ENCODE assay signal across 8 mouse cellular contexts in genomic region chr10:114800331-114801304, GRCm38 (mm10). TPM values are rescaled to one million over a fixed set of nuclear protein-coding genes. Genes with fewer than 3 reads are reported as not detected.
DNase-seq lines count a peak whose midpoint lies in the region; ATAC-seq and TF ChIP-seq lines count a peak whose summit lies in the region.

No protein-coding gene starts in this region.

- intact Hi-C loops in left cerebral cortex, adult 2 months (cut with DNase I): loop anchor here (5.0 to 10.0 kb wide), 5 partner anchors 72 to 1776 kb away; no protein-coding TSS in a partner anchor

- DNase-seq in left cerebral cortex, adult 2 months (ENCODE audit: extremely low spot score in 1 of 2, low spot score in 2 of 2): peak; percentile 18 to 22
- DNase-seq in left cerebral cortex, adult 8-10 months (ENCODE audit: low spot score in 2 of 2): no peak
- DNase-seq in cerebellum, adult 9-11 months: peak; percentile 73
- DNase-seq in stomach, postnatal 0 days (ENCODE audit: low spot score): no peak
- no peak for DNase-seq in lung, adult 2 months

- H3K9ac ChIP-seq in forebrain, embryonic 15.5 days (replicated peaks): peak overlapping the region; percentile 56
- no peak overlapping the region for H3K9ac ChIP-seq in liver, embryonic 16.5 days (ENCODE audit: low read depth, low read length)
- H3K9ac ChIP-seq in stomach, postnatal 0 days (ENCODE audit: low read length): no peak overlapping the region

- no peak for TF ChIP-seq EP300 in stomach, postnatal 0 days (optimal IDR thresholded peaks at IDR 0.05)

- H3K4me2 ChIP-seq in forebrain, embryonic 15.5 days (replicated peaks): peak overlapping the region; percentile 98
- H3K4me2 ChIP-seq in liver, embryonic 16.5 days (ENCODE audit: low read depth, low read length): peak overlapping the region; percentile 30; the same call in 1 of the 2 replicates
- peak overlapping the region; percentile 79 for H3K4me2 ChIP-seq in stomach, postnatal 0 days (replicated peaks; ENCODE audit: low read depth)

- peak overlapping the region; percentile 73 for H3K4me3 ChIP-seq in left cerebral cortex, adult 2 months
- H3K4me3 ChIP-seq in forebrain, embryonic 15.5 days: peak overlapping the region; percentile 78
- H3K4me3 ChIP-seq in liver, embryonic 16.5 days (ENCODE audit: low read depth, low read length): no peak overlapping the region
- H3K4me3 ChIP-seq in stomach, postnatal 0 days (ENCODE audit: low read depth, low read length): peak overlapping the region; percentile 51
- H3K4me3 ChIP-seq in lung, adult 2 months (replicated peaks; ENCODE audit: extremely low read depth, low read depth, low read length): no peak overlapping the region

- H3K27me3 ChIP-seq in forebrain, embryonic 15.5 days: peaks cover 22% of the 10 kb centered on the region; the same call in 1 of the 2 replicates
- peaks cover 30% of the 10 kb centered on the region for H3K27me3 ChIP-seq in liver, embryonic 16.5 days (ENCODE audit: control insufficient read depth, insufficient read depth, low read depth, low read length)
- H3K27me3 ChIP-seq in stomach, postnatal 0 days (ENCODE audit: control insufficient read depth, insufficient read depth, low read length): peaks cover 14% of the 10 kb centered on the region; the same call in 1 of the 2 replicates

- TF ChIP-seq CTCF in left cerebral cortex, adult 2 months (IDR thresholded peaks at IDR 0.05): no peak
- TF ChIP-seq CTCF in stomach, postnatal 0 days (IDR thresholded peaks at IDR 0.05; ENCODE audit: low read depth): no peak
- no peak for TF ChIP-seq CTCF in lung, adult 2 months (IDR thresholded peaks at IDR 0.05; ENCODE audit: insufficient read depth, low read length)

- no peak for TF ChIP-seq POLR2A in lung, adult 2 months (IDR thresholded peaks at IDR 0.05; ENCODE audit: borderline replicate concordance, extremely low read depth, low read depth, low read length)

- peak; percentile 30 for ATAC-seq in forebrain, embryonic 15.5 days (replicated peaks)
- no peak for ATAC-seq in liver, embryonic 16.5 days (ENCODE audit: low read depth)
- ATAC-seq in stomach, postnatal 0 days (ENCODE audit: low FRiP score, low TSS enrichment): peak; percentile 53; the same call in 1 of the 2 replicates
- ATAC-seq in megakaryocyte progenitor cell, adult 5-6 weeks (replicated peaks; ENCODE audit: poor library complexity): no peak

- no peaks in the 10 kb centered on the region for H3K9me3 ChIP-seq in forebrain, embryonic 15.5 days
- no peaks in the 10 kb centered on the region for H3K9me3 ChIP-seq in liver, embryonic 16.5 days (replicated peaks; ENCODE audit: control insufficient read depth, low read length)
- no peaks in the 10 kb centered on the region for H3K9me3 ChIP-seq in stomach, postnatal 0 days (ENCODE audit: control insufficient read depth, low read length)

- no peaks in the 10 kb centered on the region for H3K36me3 ChIP-seq in forebrain, embryonic 15.5 days
- H3K36me3 ChIP-seq in liver, embryonic 16.5 days (ENCODE audit: control insufficient read depth, insufficient read depth): no peaks in the 10 kb centered on the region
- no peaks in the 10 kb centered on the region for H3K36me3 ChIP-seq in stomach, postnatal 0 days (ENCODE audit: control insufficient read depth, insufficient read depth, low read length)

- 7% methylated on average over 75 of the region's 75 CpGs for WGBS in forebrain, embryonic 15.5 days
- WGBS in liver, embryonic 16.5 days (ENCODE audit: insufficient replicate concordance): 10% methylated on average over 71 of the region's 75 CpGs
- WGBS in stomach, postnatal 0 days: 8% methylated on average over 75 of the region's 75 CpGs
- 6% methylated on average over 75 of the region's 75 CpGs for WGBS in lung, adult 2 months

- H3K4me1 ChIP-seq in forebrain, embryonic 15.5 days: peaks cover 27% of the 10 kb centered on the region
- no peaks in the 10 kb centered on the region for H3K4me1 ChIP-seq in liver, embryonic 16.5 days (ENCODE audit: control insufficient read depth, low read depth, low read length)
- no peaks in the 10 kb centered on the region for H3K4me1 ChIP-seq in stomach, postnatal 0 days (replicated peaks; ENCODE audit: control insufficient read depth, insufficient read depth)
- H3K4me1 ChIP-seq in lung, adult 2 months (ENCODE audit: control insufficient read depth, insufficient read depth, low read length): no peaks in the 10 kb centered on the region

- H3K27ac ChIP-seq in left cerebral cortex, adult 2 months: peak overlapping the region; percentile 79
- no peak overlapping the region for H3K27ac ChIP-seq in forebrain, embryonic 15.5 days (replicated peaks)
- no peak overlapping the region for H3K27ac ChIP-seq in liver, embryonic 16.5 days (ENCODE audit: low read length)
- H3K27ac ChIP-seq in stomach, postnatal 0 days (replicated peaks): no peak overlapping the region

RNA-seq across cellular contexts. Expression of gene Trhde, which starts 1.5 kb away (rescaled TPM):
- total RNA-seq in left cerebral cortex, adult 2 months (2021): 10 to 100 TPM; 29.1 to 29.6 TPM
- 10 to 100 TPM; 24.5 to 28.3 (median 25.6) TPM for total RNA-seq in left cerebral cortex, adult 8-10 months (2022)
- 2.2 and 3.1 TPM in 2 replicates for polyA plus RNA-seq in forebrain, embryonic 15.5 days (2015; fragmentation: Nextera tagmentation; extraction: Ambion mirVana)
- polyA plus RNA-seq in liver, embryonic 16.5 days (2015; fragmentation: Nextera tagmentation; extraction: Ambion mirVana): 0.01 TPM in 1 of 2 replicates, not detected in the other
- 0.08 and 0.15 TPM in 2 replicates for polyA plus RNA-seq in stomach, postnatal 0 days (2015; fragmentation: Nextera tagmentation; extraction: Ambion mirVana)
- not detected in 2 replicates for total RNA-seq in megakaryocyte progenitor cell, adult 5-6 weeks (2015)
- total RNA-seq in megakaryocyte progenitor cell, adult 5-6 weeks (2017): not detected in 2 replicates
- polyA plus RNA-seq in lung, adult 2 months (2012; rRNA removed): not detected in 2 replicates

Comparison
In these comparisons a context has a peak if more than half of its experiments do, and no peak if none do; other contexts are left out.
1. DNase-seq: peak in left cerebral cortex, adult 2 months (2 of 2) and cerebellum, adult 9-11 months (single experiment); none in left cerebral cortex, adult 8-10 months (0 of 2), stomach, postnatal 0 days (single experiment) and lung, adult 2 months (single experiment).
2. H3K4me3 ChIP-seq: peak in left cerebral cortex, adult 2 months (single experiment), forebrain, embryonic 15.5 days (single experiment) and stomach, postnatal 0 days (single experiment); none in liver, embryonic 16.5 days (single experiment) and lung, adult 2 months (single experiment).
3. ATAC-seq: peak in forebrain, embryonic 15.5 days (single experiment) and stomach, postnatal 0 days (single experiment); none in liver, embryonic 16.5 days (single experiment) and megakaryocyte progenitor cell, adult 5-6 weeks (single experiment).
4. H3K4me2 ChIP-seq: peak in every context shown above with its lines; median percentile 98 in forebrain, embryonic 15.5 days; 79 in stomach, postnatal 0 days; 30 in liver, embryonic 16.5 days.